Mouse (Mus musculus) cerebellum, adult (tissue): ENCODE measurements at regions not wholly inside any gene's neighbourhood (a gene's known extent, or its start where the extent isn't known, plus 50 kb on each side); places are given as distances from the start of the nearest gene placed in this dataset.

Experiments used
- ATAC-seq: cut with Nextera tagmentation; 2 replicates; pipeline ENCODE4 v1.9.2; 2017; ENCODE audit warnings: mild to moderate bottlenecking, moderate library complexity, mixed read lengths; ENCODE audit not compliant: insufficient number of reproducible peaks, low FRiP score, low TSS enrichment

DNA sequence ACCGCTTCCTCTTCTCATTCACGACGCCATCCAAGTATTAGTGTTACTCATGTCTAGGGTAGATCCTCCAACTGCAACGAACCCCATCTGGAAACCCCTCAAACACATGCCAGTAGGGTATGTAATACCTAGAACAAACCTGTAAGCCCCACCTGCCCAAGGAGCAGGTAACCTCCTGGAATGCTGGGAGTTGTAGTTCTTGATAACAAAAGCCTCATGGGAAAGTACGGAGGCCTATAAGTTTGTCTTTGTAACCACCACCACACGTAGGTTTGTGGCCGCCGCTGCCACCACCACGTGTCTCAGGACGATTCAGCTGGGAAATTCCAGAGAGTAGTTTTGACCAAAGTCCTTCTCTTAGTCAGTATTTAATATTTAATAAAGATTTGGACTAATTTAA, 107.4 kb upstream of the Unc5b start:
- ATAC-seq = no peak

DNA sequence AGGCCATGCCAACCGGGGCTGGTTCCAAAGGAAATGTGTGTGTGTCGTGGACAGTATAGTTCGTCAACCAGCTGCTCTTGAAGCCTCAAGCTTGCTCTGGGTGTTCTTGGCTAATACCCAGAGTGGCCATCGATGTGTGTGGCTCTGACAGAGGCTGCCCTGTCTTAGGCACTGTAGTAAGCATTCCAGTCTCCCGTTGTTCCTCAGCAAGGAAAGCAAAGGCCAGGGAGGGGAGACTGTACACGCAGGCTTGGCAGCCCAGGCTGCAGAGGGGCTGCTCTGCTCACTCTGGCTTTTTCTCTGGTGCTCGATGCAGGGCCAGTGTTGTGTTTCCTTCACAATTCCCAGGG, 106.1 kb upstream of the Unc5b start:
- ATAC-seq = no peak

DNA sequence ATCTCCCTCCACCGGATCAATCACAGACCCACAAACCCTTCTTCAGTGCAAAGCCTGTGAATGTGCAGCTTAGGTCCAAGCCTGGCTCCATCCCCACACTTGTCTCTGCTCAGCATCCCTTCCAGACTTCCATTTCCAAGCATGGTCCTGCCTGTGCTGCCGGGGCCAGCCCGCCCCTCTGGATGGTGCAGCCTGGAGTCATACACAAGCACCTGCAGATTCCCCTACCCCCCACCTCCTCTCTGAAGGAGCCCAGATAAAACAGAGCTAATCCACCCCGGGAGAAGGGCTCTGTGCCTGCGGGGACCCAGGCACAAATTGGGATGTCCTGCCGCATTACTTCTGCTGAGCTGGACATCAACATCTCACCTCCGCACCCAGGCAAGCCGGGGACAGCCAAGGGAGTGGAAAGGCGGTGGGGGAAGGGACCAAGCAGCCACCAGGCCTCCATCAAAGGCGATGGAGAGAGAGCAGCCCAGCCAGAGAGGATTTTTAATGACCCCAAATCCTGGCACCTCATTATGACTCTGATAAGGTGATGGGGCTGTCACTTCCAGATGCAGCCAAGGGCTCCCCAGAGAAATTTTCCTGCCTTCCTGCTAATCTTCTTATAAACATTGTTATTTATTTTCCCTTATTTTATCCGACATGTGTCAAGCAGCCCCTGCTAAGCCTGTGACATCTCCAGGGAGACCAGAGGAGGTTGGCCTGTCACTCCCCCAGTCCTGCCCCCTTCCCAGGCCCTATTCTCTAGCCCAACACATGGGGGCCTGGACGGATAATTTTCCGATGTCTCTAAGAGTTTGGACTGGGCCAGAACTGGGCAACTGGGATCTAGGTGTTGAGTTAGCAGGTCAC, 105.5 kb upstream of the Unc5b start:
- no peak for ATAC-seq

DNA sequence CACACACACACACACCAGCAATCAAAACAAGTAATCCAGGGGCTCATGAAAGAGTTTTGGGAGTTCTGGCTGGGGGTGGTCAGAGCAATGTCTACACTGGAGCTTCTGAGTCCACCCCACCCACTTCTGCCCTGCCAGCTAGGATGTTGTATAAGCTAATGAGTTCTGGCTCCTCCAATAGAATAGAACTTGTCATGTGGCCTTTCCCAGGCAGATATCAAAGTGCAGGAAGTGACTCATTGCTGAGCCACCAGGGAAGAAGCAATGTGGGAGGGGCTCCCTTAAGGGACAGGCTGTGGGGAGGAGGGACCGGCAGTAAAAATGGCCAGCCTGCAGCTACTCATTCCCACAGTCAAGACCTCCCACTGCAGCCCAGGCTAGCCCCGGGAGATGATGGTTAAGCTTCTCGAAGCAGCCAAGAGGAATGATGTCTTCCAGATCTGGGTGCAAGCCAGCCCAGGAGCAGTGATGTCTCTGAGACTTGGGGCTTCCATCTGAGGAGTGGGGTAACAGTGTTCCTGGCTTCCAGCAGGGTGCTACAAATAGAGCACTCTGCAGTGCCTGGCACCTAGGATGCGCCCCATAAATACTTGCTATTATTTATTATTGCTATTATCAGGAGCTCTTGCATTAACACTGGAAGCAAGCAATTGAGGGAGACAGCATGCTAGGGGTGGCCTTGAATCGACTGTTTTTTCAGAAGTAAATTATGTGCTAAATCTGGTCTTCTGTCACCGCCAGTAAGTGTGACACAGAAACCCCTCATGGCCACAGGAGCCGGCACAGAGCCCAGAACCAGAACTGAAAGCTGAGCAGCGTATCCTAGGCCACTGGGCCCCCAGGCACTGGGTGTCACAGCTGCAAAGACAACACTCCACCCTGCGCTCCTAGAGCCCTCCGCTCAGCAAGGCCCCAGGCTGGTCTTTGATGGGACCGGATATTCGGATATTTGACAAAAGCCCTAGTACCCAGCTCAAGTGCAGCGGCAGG, 103.2 kb upstream of the Unc5b start:
- ATAC-seq = no peak

DNA sequence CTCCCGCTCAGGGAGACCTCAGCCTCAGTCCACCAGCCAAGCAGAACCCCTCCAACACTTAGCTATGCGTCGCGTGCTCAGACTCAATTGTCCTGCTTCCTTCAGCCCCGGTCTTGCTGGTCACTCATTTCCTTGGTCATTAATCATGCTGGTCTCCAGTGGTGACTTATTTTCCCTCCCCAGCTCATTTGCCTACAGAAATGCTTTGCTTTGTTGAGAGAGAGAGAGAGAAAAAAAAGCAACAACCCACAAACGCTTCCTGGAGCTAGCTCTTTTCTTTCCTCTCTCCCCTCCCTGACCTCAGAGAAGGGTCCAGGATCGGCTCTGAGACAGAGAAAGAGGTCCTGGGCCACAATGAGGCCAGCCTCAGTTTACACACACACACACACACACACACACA, 102.5 kb upstream of the Unc5b start:
- no peak for ATAC-seq

DNA sequence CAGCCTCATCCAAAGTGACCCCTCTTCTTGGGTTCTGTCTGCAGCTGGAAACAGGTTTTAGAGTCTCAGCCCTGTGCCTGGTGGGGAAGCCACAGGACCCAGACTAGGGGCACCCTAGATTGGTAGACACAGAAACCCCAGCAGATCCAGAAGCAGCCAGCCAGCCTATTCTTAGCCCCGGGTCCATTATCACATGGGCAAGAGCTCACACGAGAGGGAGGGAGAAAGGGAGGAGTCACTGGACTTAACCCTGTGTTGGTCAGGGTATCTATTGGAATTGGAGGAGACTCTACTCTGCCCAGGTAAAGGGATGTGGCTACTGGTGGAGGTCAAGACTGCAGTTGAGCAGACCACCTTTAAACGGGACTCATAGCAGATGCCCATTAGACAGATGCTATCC, 101.5 kb upstream of the Unc5b start:
- no peak for ATAC-seq

DNA sequence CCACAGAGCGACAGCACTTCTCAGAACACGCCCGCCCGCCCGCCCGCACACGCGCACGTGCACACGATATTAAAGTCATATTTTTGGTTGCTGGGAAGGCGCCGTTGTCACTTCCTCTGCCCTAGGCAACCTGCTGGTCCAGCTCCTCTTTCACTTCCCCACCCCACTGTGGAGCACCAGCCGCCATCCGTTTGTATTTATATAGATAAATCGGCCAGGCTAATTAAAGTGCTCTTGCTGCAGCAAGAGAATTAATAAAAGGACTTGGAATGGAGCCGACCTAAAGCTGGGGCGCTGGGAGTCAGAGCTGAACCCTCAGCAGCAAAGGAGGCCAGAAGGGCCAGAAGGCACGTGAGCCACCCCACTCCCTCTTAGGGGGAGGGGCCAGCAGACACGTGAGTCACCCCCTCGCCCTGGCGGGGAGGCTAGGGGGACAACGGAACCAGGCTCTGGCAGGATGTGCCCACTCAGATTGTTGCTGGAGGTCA, 100.6 kb upstream of the Unc5b start:
- ATAC-seq = no peak

DNA sequence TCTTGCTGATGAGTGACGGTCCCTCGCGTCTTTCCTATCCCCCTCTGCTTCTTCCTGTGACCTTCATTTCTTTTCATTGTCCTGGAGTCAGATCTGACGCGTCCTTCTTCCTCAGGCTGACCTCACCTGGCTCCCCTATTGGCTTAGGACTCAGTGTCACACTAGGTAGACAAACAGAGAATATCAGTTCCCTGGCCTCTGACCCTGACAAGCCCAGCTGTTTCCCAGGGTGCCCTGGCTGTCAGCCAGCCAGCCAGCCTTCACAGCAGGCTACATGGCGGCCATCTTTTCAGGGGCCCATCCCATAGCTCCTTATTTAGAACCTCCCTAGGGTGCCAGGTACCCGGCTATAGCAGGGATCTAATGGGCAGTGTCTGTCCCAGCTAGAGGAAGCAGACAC, 97.3 kb upstream of the Unc5b start:
- no peak for ATAC-seq

DNA sequence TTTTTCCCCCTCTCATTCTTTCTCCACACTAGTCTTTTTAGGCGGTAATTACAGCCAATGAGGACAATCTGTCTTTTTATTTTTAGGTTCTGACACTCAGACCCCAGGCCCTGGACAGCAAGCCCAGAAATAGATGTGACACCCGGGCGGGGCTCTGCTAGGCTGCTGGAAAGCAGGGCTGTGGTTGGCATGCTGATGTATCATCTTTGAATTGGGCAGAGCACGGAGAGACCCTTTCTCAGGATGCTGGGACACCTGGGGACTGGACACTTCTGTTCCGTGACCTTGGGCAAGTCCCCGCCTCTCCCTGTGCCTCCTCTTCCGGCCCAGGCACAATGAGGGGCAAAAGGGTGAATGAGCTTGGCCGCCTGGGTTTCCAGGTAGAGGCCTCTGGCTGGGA, 96.8 kb upstream of the Unc5b start:
- no peak for ATAC-seq

DNA sequence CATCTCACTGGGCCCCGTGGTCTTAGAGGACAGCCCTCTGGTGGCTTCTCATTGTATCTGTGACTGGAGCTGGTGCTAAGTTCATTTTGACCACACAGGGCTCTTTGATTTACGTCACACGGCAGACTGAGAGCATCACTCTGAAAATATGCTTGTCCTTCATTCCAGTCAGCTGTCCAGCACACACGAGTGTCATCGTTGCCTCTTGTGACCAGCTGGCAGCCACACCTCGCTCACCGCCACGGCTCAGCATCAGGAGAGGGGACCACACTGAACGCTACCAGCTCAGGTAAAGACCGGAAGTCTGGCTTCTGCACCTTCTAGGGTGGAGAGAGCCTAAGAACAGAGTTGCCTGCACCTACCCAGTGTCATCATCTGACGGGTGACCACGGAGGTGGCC, 95.3 kb upstream of the Unc5b start:
- ATAC-seq = no peak

DNA sequence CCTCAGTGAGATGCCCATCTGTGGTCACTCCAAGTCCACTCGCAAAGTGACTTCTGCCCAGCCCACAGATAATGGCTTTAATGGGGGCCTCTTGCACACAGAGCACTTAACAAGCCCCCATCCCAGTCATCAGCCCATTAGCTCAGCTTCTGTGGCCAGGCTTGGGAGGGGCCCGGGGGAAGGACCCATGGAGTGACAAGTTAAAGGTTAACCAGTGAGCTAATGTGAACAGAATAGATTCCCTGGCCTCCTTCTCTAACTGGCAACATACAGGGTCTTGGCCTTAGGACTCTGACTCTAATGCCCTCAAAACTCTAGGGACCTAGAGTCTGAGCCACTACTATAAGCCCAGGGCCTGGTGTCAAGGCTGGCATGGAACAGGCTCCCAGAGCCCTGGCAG, 94.3 kb upstream of the Unc5b start:
- no peak for ATAC-seq

DNA sequence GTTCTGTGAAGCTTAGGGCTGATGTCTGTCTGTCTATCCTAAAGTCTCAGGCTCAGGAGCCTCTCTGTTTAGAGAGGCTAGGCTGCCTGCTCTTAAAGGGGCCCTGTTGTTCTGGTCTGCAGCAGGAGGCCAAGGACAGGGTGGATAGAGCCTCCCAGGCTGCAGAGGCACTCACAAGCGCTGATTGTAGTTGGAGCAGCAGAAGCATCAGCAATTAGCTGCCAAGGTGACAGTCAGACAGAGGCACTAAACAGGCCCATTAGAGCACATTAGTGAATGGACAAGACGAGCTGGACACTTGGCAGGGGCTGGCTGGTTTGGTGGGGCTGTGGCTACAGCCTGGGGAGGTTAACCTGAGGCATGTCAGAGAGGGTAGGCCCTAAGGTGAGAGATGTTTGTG, 93.8 kb upstream of the Unc5b start:
- ATAC-seq = no peak

DNA sequence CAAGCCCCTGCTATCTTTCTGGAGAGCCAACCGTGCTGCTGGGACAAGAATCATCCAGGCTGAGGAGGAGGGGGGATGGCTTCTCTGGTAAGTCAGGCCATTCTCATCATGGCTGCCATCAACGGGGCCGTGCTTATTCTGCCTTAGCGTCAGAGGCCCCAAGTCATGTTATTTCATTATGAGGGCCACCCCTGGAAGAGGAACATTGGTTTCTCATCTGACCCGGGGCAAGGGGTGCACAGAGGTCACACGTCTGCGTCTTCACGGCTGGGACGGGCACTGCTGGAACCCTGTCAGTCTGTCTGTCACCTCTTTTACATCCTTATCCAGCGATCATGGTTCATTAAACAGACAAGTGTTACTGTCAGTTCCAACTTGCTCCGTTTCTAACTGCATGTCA, 92.4 kb upstream of the Unc5b start:
- no peak for ATAC-seq

DNA sequence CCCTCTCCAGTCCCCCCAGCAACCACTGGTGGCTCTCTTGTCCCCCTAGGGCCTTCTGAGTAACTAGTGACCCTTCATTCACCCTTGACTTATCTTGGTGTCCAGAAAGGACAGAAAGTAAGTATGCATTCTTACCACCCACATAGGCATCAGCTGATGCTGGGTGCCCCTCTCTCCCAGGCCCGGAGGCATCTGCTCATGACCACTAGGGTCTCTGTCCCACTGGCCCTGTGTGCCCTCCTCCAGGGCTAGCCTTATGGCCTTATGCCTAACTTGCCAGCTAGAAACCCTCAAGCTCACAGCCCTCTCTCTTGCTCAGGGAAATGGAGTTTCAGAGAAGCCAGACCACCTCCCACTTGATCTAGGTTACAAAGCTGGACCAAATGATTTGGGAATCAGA, 89.2 kb upstream of the Unc5b start:
- no peak for ATAC-seq

DNA sequence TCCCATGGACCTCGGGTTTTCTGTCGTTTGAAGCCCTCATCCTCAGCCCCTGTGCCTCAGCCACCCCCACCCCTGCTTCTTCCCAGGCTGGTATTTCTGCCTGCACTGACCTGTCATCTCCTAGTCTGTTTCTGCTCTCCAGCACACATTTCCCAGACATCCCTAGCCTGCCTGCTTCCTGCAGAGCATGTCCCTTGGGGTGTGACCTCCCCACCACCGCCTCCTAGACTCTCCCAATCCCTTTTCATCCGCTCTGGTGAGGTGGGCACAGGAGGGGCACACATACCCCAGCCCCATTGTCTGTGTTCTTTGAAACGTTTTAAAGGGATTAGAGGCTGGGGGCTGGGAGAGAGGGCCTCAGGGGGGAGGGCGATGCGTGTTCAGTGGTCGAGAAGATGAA, 86.6 kb upstream of the Unc5b start:
- no peak for ATAC-seq

DNA sequence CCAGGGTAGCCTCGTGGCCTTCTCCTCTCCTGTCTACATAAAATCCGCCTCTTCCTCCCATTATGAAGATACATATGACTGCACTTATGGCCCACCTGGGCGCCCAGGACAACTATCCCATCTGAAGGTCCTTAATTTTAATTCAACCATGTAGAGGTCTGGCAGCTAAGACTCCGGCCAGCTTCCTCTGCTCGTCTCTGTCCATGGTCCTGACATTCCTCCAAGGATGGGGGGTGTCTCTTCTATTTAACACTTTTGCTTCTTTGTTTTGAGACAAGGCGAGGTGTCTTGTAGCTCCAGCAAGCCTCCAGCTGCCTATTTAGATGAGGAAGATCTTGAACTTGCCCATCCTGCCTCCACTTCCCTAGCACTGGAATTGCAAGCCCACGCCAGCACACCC, 83.0 kb upstream of the Unc5b start:
- no peak for ATAC-seq

DNA sequence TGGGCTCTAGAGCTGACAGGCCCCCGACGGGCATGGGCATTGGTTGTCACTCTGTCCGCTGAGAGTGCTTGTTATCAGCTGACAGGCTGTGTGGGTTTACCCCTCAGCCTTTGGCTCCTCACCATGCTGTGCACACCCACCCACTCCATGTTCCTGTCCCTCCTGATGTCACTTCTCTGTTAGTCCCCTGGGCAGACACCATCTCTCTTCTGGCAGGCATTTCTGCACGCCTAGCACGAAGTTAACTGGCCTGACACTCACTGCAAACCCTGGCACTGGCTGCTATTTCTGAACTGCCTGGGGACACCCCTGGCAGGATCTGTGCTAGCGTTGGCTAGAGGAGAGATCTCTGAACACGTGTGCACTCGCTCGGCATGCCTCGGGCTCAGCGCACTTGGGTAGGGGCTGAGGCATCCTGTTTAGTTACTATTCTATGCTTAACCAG, 82.1 kb upstream of the Unc5b start:
- peak; percentile 36; the same call in 1 of the 2 replicates for ATAC-seq

DNA sequence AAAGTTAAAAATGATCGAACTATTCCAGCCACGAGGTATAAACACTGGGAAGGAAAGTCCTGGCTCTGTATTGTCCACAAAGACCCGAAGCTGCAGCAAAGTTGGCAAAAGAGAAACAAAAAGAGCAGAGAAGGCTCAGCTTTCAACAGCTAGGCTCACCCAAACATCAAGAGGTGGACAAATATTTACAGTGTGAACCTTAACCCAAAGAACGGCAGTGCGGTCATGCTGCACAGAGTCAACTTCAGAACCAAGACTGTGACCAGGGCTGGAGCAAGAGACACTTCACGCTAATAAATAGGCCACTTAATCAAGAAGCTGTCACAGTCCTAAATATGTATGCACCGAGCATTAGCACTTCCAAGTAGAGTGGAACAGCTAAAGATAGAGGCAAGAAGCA, 73.0 kb upstream of the Unc5b start:
- no peak for ATAC-seq

DNA sequence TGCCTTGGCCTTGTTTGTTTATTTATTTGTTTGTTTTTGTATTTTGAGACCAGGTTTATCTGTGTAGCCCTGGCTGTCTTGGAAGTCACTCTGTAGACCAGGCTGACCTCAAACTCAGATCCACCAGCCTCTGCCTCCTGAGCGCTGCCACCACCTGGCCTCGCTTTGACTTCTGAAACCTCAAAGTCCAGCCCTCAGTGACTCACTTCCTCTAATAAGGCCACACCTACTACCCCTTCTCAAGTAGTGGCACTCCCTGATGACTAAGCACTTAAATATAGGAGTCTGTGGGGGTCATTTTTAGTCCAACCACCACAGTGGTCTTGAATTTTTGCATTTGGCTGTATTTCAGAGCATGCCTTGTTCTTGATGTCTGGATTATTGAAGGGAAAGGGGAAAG, 69.6 kb upstream of the Unc5b start:
- ATAC-seq = no peak

DNA sequence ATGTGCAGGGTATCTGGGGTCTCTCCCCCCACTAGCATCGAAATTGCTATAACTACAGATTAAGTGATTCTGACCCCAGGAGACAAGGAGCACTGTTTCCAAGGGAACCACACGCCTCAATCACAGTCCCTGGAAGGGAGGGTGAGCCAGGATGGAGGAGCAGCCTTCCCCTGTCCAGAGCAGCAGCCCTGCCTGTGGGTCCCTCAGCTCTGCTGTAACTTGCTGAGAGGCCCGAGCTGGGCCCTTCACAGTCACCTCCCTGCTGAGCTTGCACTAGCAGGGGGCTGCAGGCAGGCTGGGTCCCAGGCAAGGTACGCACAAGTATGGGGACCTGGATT, 62.4 kb upstream of the Unc5b start:
- ATAC-seq = no peak

DNA sequence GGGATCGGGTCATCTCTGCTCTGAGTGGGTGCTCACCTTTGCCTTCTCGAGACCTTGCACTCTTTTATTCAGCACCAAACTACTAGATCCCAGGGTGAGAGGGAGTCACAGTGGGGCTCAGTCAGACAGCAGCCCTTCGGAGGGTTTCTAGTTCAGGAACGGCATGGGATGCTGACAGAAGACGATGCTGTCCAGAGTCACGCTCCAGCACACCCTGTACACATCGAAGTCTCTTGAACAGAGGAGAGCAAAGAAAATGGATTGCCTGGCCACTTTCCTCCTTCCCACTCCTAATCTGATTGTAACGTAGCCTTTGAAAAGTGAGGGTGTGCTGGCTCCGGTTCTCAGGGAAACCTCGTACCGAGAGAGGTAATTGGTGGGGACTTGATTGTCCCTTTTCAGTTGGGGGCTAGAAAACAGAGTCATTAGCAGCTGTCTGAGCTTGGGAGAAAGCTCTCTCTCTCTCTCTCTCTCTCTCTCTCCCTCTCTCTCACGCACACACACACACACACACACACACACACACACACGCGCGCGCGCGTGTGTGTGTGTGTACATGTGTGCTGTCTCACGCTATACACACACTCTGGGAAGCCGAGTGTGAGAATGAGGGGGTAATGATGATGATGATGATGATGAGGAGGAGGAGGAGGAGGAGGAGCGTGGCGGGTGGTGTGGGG, 61.9 kb upstream of the Unc5b start:
- ATAC-seq = no peak
